Mouse (Mus musculus) right cerebral cortex, postnatal 14 days (tissue): ENCODE measurements around the gene Cacna2d3.

ENCODE experiments used
- DNase-seq: peaks from one replicate; pipeline ENCODE4 v3.0.0; 2022

Cacna2d3 gene

GRCm38 (mm10) chr14:29042355-29042754, 679.3 kb downstream of the Cacna2d3 start:
- no peak for DNase-seq

- DNase-seq, result no peak
These were observed 680.2 kb downstream of the Cacna2d3 start for GRCm38 (mm10) chr14:29041498-29041897.

GRCm38 (mm10) chr14:29040606-29041364, 680.9 kb downstream of the Cacna2d3 start:
- peak; percentile 32 for DNase-seq

- DNase-seq, result no peak
These were observed 683.4 kb downstream of the Cacna2d3 start for GRCm38 (mm10) chr14:29038246-29038645.

GRCm38 (mm10) chr14:29031858-29032395, 689.7 kb downstream of the Cacna2d3 start:
- no peak for DNase-seq

GRCm38 (mm10) chr14:29030519-29030918, 691.1 kb downstream of the Cacna2d3 start:
- no peak for DNase-seq

- DNase-seq, result no peak
These were observed 691.7 kb downstream of the Cacna2d3 start for GRCm38 (mm10) chr14:29029896-29030420.

- no peak for DNase-seq
These were observed 692.6 kb downstream of the Cacna2d3 start for GRCm38 (mm10) chr14:29029107-29029469.

- DNase-seq, result no peak
These were observed 693.1 kb downstream of the Cacna2d3 start for GRCm38 (mm10) chr14:29028391-29029106.

- no peak for DNase-seq
These were observed 694.4 kb downstream of the Cacna2d3 start for GRCm38 (mm10) chr14:29027276-29027675.

- DNase-seq, result no peak
These were observed 696.3 kb downstream of the Cacna2d3 start for GRCm38 (mm10) chr14:29025335-29025734.

GRCm38 (mm10) chr14:29023246-29023645, 698.4 kb downstream of the Cacna2d3 start:
- DNase-seq, result no peak

- DNase-seq, result no peak
These were observed 700.4 kb downstream of the Cacna2d3 start for GRCm38 (mm10) chr14:29021295-29021694.

GRCm38 (mm10) chr14:29018316-29019000, 703.2 kb downstream of the Cacna2d3 start:
- DNase-seq, result no peak

GRCm38 (mm10) chr14:29017883-29018282, 703.8 kb downstream of the Cacna2d3 start, which contains the start of gene Lrtm1:
TSS of gene Lrtm1 (plus strand) at chr14:29018208.
- no peak for DNase-seq

- peak; percentile 31 for DNase-seq
These were observed 705.8 kb downstream of the Cacna2d3 start for GRCm38 (mm10) chr14:29015896-29016295.

GRCm38 (mm10) chr14:29014680-29015079, 707.0 kb downstream of the Cacna2d3 start:
- DNase-seq, result no peak

GRCm38 (mm10) chr14:29013161-29013560, 708.5 kb downstream of the Cacna2d3 start:
- DNase-seq, result no peak

- DNase-seq, result no peak
These were observed 712.0 kb downstream of the Cacna2d3 start for GRCm38 (mm10) chr14:29009644-29010043.

GRCm38 (mm10) chr14:29005228-29005840, 716.3 kb downstream of the Cacna2d3 start:
- no peak for DNase-seq

- no peak for DNase-seq
These were observed 725.1 kb downstream of the Cacna2d3 start for GRCm38 (mm10) chr14:28996569-28996968.

GRCm38 (mm10) chr14:28988211-28988900, 733.3 kb downstream of the Cacna2d3 start:
- DNase-seq, result no peak
